Mouse (Mus musculus) cerebral cortex, adult 2 months (tissue): ENCODE results near the gene B230104I21Rik.

Experiments used
- WGBS: fragments of 180-500 bp; shearing (Covaris S2); methylation state at CpG from one replicate; pipeline ENCODE4 v1.1.7; 2018; 5-methylcytosine and 5-hydroxymethylcytosine counted together

B230104I21Rik gene

GRCm38 (mm10) chr4:154335761-154336160, at the start of gene B230104I21Rik:
Gene B230104I21Rik, plus strand, starts transcription at chr4:154336127.
- WGBS = 61% methylated on average over 12 of the region's 12 CpGs

- WGBS = 80% methylated on average over 4 of the region's 4 CpGs
These were observed 42.2 kb upstream of the B230104I21Rik start for GRCm38 (mm10) chr4:154293735-154294201.

- WGBS = 77% methylated on average over 8 of the region's 8 CpGs
These were observed 41.6 kb upstream of the B230104I21Rik start for GRCm38 (mm10) chr4:154294262-154294731.

GRCm38 (mm10) chr4:154297761-154298160, 38.2 kb upstream of the B230104I21Rik start:
- WGBS = 78% methylated on average over 9 of the region's 9 CpGs

GRCm38 (mm10) chr4:154299541-154300271, 36.2 kb upstream of the B230104I21Rik start:
- WGBS = 3% methylated on average over 62 of the region's 66 CpGs

- 28% methylated on average over 7 of the region's 7 CpGs for WGBS
These were observed 34.5 kb upstream of the B230104I21Rik start, which contains the start of gene Arhgef16 for GRCm38 (mm10) chr4:154301466-154301881. Gene Arhgef16, minus strand, starts transcription at chr4:154301676.

GRCm38 (mm10) chr4:154309131-154309530, 26.8 kb upstream of the B230104I21Rik start:
- WGBS = 72% methylated on average over 2 of the region's 2 CpGs

GRCm38 (mm10) chr4:154310576-154311262, 25.2 kb upstream of the B230104I21Rik start:
- WGBS = 88% methylated on average over 9 of the region's 9 CpGs

GRCm38 (mm10) chr4:154312143-154312812, 23.6 kb upstream of the B230104I21Rik start:
- WGBS = 94% methylated on average over 2 of the region's 2 CpGs

- WGBS = 49% methylated on average over 4 of the region's 4 CpGs
These were observed 22.8 kb upstream of the B230104I21Rik start for GRCm38 (mm10) chr4:154312935-154313621.

GRCm38 (mm10) chr4:154313622-154313967, 22.3 kb upstream of the B230104I21Rik start:
- WGBS = 53% methylated on average over 11 of the region's 11 CpGs

- 78% methylated on average over 4 of the region's 4 CpGs for WGBS
These were observed 10.5 kb upstream of the B230104I21Rik start for GRCm38 (mm10) chr4:154325410-154325809.

GRCm38 (mm10) chr4:154328431-154328830, 7.5 kb upstream of the B230104I21Rik start:
- 18% methylated on average over 20 of the region's 20 CpGs for WGBS

- WGBS = 10% methylated on average over 6 of the region's 6 CpGs
These were observed 7.1 kb upstream of the B230104I21Rik start for GRCm38 (mm10) chr4:154328836-154329235.

- WGBS = 92% methylated on average over 7 of the region's 7 CpGs
These were observed 5.9 kb upstream of the B230104I21Rik start for GRCm38 (mm10) chr4:154330001-154330400.

- WGBS = 81% methylated on average over 12 of the region's 12 CpGs
These were observed 4.7 kb upstream of the B230104I21Rik start for GRCm38 (mm10) chr4:154331271-154331670.

- 67% methylated on average over 8 of the region's 8 CpGs for WGBS
These were observed 2.6 kb upstream of the B230104I21Rik start for GRCm38 (mm10) chr4:154333300-154333699.

- 79% methylated on average over 48 of the region's 48 CpGs for WGBS
These were observed 1.1 kb upstream of the B230104I21Rik start for GRCm38 (mm10) chr4:154334699-154335402.

- 69% methylated on average over 10 of the region's 10 CpGs for whole genome bisulfite sequencing
These were observed 723 bp downstream of the B230104I21Rik start for GRCm38 (mm10) chr4:154336650-154337049.

GRCm38 (mm10) chr4:154346731-154347522, 11.0 kb downstream of the B230104I21Rik start:
- WGBS = 84% methylated on average over 19 of the region's 19 CpGs
